Mouse (Mus musculus) hindbrain, postnatal 0 days (tissue): ENCODE measurements around the gene Crygb. TPM values are rescaled to one million over a fixed set of nuclear protein-coding genes. Genes with fewer than 3 reads are reported as not detected.
"Not testable (repeated sequence)": the region's sequence is repeated elsewhere in the genome, so short reads cannot be mapped to it uniquely, and the experiment has no call there.

ENCODE experiments used
- ATAC-seq: fragments of 200-750 bp; cut with Nextera tagmentation; 2 replicates; pipeline ENCODE4 v1.8.0; 2017; ENCODE audit warnings: mild to moderate bottlenecking, moderate TSS enrichment, moderate library complexity
- DNase-seq: peaks from one replicate; pipeline ENCODE4 v3.0.0-alpha.2; 2015; ENCODE audit warnings: low spot score
- H3K27ac ChIP-seq: fragments of 300-500 bp; sonication (generic); 2 replicates; pipeline ENCODE4 v1.5.1; 2014; ENCODE audit warnings: mild to moderate bottlenecking
- H3K27me3 ChIP-seq: fragments of 300-500 bp; sonication (generic); 2 replicates; pipeline ENCODE4 v1.6.1; 2014; ENCODE audit warnings: low read length, mixed read lengths; ENCODE audit not compliant: insufficient read depth
- H3K36me3 ChIP-seq: fragments of 300-500 bp; sonication (generic); 2 replicates; pipeline ENCODE4 v1.6.1; 2014; ENCODE audit warnings: low read length, mixed read lengths; ENCODE audit not compliant: insufficient read depth
- H3K4me1 ChIP-seq: fragments of 300-500 bp; sonication (generic); 2 replicates; pipeline ENCODE4 v1.6.1; 2014; ENCODE audit warnings: antibody characterized with exemption, low read length, mixed read lengths; ENCODE audit not compliant: insufficient read depth
- H3K4me2 ChIP-seq: fragments of 300-500 bp; sonication (generic); 2 replicates; pipeline ENCODE4 v1.6.1; 2014; ENCODE audit warnings: low read depth, mild to moderate bottlenecking, low read length, moderate library complexity, mixed read lengths
- H3K4me3 ChIP-seq: fragments of 300-500 bp; sonication (generic); 2 replicates; pipeline ENCODE4 v1.5.1; 2014; ENCODE audit warnings: low read length
- H3K9ac ChIP-seq: fragments of 300-500 bp; sonication (generic); replicated peaks from 2 replicates; pipeline ENCODE4 v1.6.1; 2014; ENCODE audit warnings: mild to moderate bottlenecking, low read length, moderate library complexity, mixed read lengths
- H3K9me3 ChIP-seq: fragments of 300-500 bp; sonication (generic); 2 replicates; pipeline ENCODE4 v1.6.1; 2016; ENCODE audit warnings: low read length, mixed read lengths
- CTCF ChIP-seq: IDR thresholded peaks from 2 replicates; pipeline ENCODE4 v1.5.1; 2016; ENCODE audit warnings: antibody characterized with exemption, control low read depth, low read depth
- WGBS: fragments of 180-500 bp; shearing (Covaris S2); extraction: QIAGEN DNeasy Blood & Tissue Kit; methylation state at CpG from one replicate; pipeline ENCODE4 v1.1.7; 2014; 5-methylcytosine and 5-hydroxymethylcytosine counted together
- polyA plus RNA-seq: library from polyadenylated mRNA; unstranded; fragments of >200 nt; fragmentation: Nextera tagmentation; extraction: Ambion mirVana; gene quantifications from 2 replicates; pipeline ENCODE4 v1.2.1, GENCODE M21; 2015
- total RNA-seq: library from RNA; depleted of rRNA; stranded (reverse); fragments of >200 nt; gene quantifications from 2 replicates; pipeline ENCODE4 v1.2.3, GENCODE M21; 2014

The Crygb gene
- total and polyA plus RNA-seq, 2 experiments from 2014 or later = 0.40 TPM; not detected in 1

GRCm38 (mm10) chr1:65073589-65073988 lies 8.5 kb downstream of the Crygb start, which contains the start of gene Crygc:
Gene Crygc, minus strand, starts transcription at chr1:65073689.
- Histone ChIP-seq H3K27me3 (no peaks in the 10 kb centered on the region), H3K36me3 (no peaks in the 10 kb centered on the region), H3K9ac (no peak within 1 kb of the TSS), H3K27ac (no peak within 1 kb of the TSS), H3K4me2 (no peak within 1 kb of the TSS), H3K4me3 (no peak within 1 kb of the TSS), H3K9me3 (no peaks in the 10 kb centered on the region), H3K4me1 (no peaks in the 10 kb centered on the region)
- no peak for DNase-seq
- WGBS = 58% methylated on average over 6 of the region's 6 CpGs
- TF ChIP-seq CTCF = no peak
- ATAC-seq = no peak

- H3K27me3 ChIP-seq = no peaks in the 10 kb centered on the region
- H3K9ac ChIP-seq = no peak overlapping the region
- TF ChIP-seq CTCF = no peak
- ATAC-seq (no peak), DNase-seq (no peak)
- no peak overlapping the region for H3K4me3 ChIP-seq
- no peak overlapping the region for H3K27ac ChIP-seq
- H3K4me2 ChIP-seq = no peak overlapping the region
- H3K9me3 ChIP-seq = no peaks in the 10 kb centered on the region
- H3K36me3 ChIP-seq = no peaks in the 10 kb centered on the region
- no peaks in the 10 kb centered on the region for H3K4me1 ChIP-seq
These were observed 14.2 kb downstream of the Crygb start for GRCm38 (mm10) chr1:65067842-65068241.

GRCm38 (mm10) chr1:65064201-65064600 lies 17.9 kb downstream of the Crygb start:
- Histone ChIP-seq H3K9ac (no peak overlapping the region), H3K4me1 (no peaks in the 10 kb centered on the region), H3K4me3 (no peak overlapping the region), H3K4me2 (no peak overlapping the region), H3K27me3 (no peaks in the 10 kb centered on the region), H3K9me3 (no peaks in the 10 kb centered on the region), H3K36me3 (no peaks in the 10 kb centered on the region), H3K27ac (no peak overlapping the region)
- ATAC-seq = no peak
- WGBS = 73% methylated on average over 15 of the region's 15 CpGs
- no peak for TF ChIP-seq CTCF
- DNase-seq = peak; percentile 28

- Histone ChIP-seq H3K4me1 (no peaks in the 10 kb centered on the region), H3K4me2 (no peak within 1 kb of the TSS), H3K27ac (no peak within 1 kb of the TSS), H3K9ac (no peak within 1 kb of the TSS), H3K4me3 (no peak within 1 kb of the TSS), H3K36me3 (no peaks in the 10 kb centered on the region), H3K9me3 (no peaks in the 10 kb centered on the region), H3K27me3 (no peaks in the 10 kb centered on the region)
- no peak for ATAC-seq
- DNase-seq = no peak
- no peak for TF ChIP-seq CTCF
- 57% methylated on average over 8 of the region's 8 CpGs for WGBS
These were observed 18.7 kb downstream of the Crygb start, which contains the start of gene Crygd for GRCm38 (mm10) chr1:65063352-65063751. Gene Crygd, minus strand, starts transcription at chr1:65063452.

- Histone ChIP-seq H3K4me1 (no peaks in the 10 kb centered on the region), H3K9me3 (no peaks in the 10 kb centered on the region), H3K36me3 (no peaks in the 10 kb centered on the region), H3K9ac (no peak overlapping the region), H3K4me3 (no peak overlapping the region), H3K27ac (no peak overlapping the region), H3K4me2 (no peak overlapping the region), H3K27me3 (no peaks in the 10 kb centered on the region)
- DNase-seq = no peak
- no peak for TF ChIP-seq CTCF
- ATAC-seq = no peak
- 37% methylated on average over 2 of the region's 2 CpGs for WGBS
These were observed 29.9 kb downstream of the Crygb start for GRCm38 (mm10) chr1:65052140-65052539.

- Histone ChIP-seq H3K9me3 (no peaks in the 10 kb centered on the region), H3K27ac (no peak overlapping the region), H3K4me2 (no peak overlapping the region), H3K27me3 (no peaks in the 10 kb centered on the region), H3K9ac (no peak overlapping the region), H3K4me1 (no peaks in the 10 kb centered on the region), H3K36me3 (no peaks in the 10 kb centered on the region), H3K4me3 (no peak overlapping the region)
- no peak for TF ChIP-seq CTCF
- DNase-seq = no peak
- WGBS = 62% methylated on average over 7 of the region's 7 CpGs
- no peak for ATAC-seq
These were observed 30.4 kb downstream of the Crygb start for GRCm38 (mm10) chr1:65051696-65052095.

GRCm38 (mm10) chr1:65050952-65051351 lies 31.1 kb downstream of the Crygb start, which contains the start of gene Cryge:
Gene Cryge, minus strand, starts transcription at chr1:65051149.
- H3K4me1 ChIP-seq, H3K9ac ChIP-seq, DNase-seq, H3K9me3 ChIP-seq, H3K27me3 ChIP-seq, H3K36me3 ChIP-seq, H3K4me2 ChIP-seq, H3K27ac ChIP-seq, H3K4me3 ChIP-seq, ATAC-seq: not testable (repeated sequence)
- WGBS = 26% methylated on average over 8 of the region's 12 CpGs
